Mouse (Mus musculus) hindbrain, embryonic 11.5 days (tissue): Measurements from ENCODE around the gene Ephb1. TPM values are rescaled to one million over a fixed set of nuclear protein-coding genes. Genes with fewer than 3 reads are reported as not detected.

Source experiments
- ATAC-seq: fragments of 200-750 bp; cut with Nextera tagmentation; 2 replicates; pipeline ENCODE4 v1.8.0; 2017; ENCODE audit warnings: mild to moderate bottlenecking, moderate TSS enrichment, moderate library complexity; ENCODE audit not compliant: low FRiP score
- DNase-seq: peaks from one replicate; pipeline ENCODE4 v3.0.0-alpha.2; 2015; ENCODE audit warnings: low spot score
- H3K27ac ChIP-seq: fragments of 300-500 bp; sonication (generic); 2 replicates; pipeline ENCODE4 v1.5.1; 2014; ENCODE audit warnings: mild to moderate bottlenecking, low read depth, low read length
- H3K27me3 ChIP-seq: fragments of 300-500 bp; sonication (generic); 2 replicates; pipeline ENCODE4 v1.6.1; 2014; ENCODE audit warnings: mild to moderate bottlenecking, low read length, moderate library complexity, mixed read lengths; ENCODE audit not compliant: control insufficient read depth, insufficient read depth
- H3K36me3 ChIP-seq: fragments of 300-500 bp; sonication (generic); 2 replicates; pipeline ENCODE4 v1.6.1; 2014; ENCODE audit warnings: mild to moderate bottlenecking, low read length, moderate library complexity, mixed read lengths; ENCODE audit not compliant: control insufficient read depth, insufficient read depth
- H3K4me1 ChIP-seq: fragments of 300-500 bp; sonication (generic); replicated peaks from 2 replicates; pipeline ENCODE4 v1.6.1; 2014; ENCODE audit warnings: low read length, mixed read lengths; ENCODE audit not compliant: control insufficient read depth, insufficient read depth
- H3K4me2 ChIP-seq: fragments of 300-500 bp; sonication (generic); replicated peaks from 2 replicates; pipeline ENCODE4 v1.6.1; 2014; ENCODE audit warnings: mild to moderate bottlenecking, low read depth, low read length
- H3K4me3 ChIP-seq: fragments of 300-500 bp; sonication (generic); 2 replicates; pipeline ENCODE4 v1.5.1; 2014; ENCODE audit warnings: low read depth, low read length
- H3K9ac ChIP-seq: fragments of 300-500 bp; sonication (generic); 2 replicates; pipeline ENCODE4 v1.6.1; 2014; ENCODE audit warnings: low read depth, low read length
- H3K9me3 ChIP-seq: fragments of 300-500 bp; sonication (generic); 2 replicates; pipeline ENCODE4 v1.6.1; 2016; ENCODE audit warnings: low read length; ENCODE audit not compliant: control insufficient read depth
- WGBS: fragments of 180-500 bp; shearing (Covaris S2); extraction: QIAGEN DNeasy Blood & Tissue Kit; methylation state at CpG from one replicate; pipeline ENCODE4 v1.1.7; 2014; 5-methylcytosine and 5-hydroxymethylcytosine counted together
- polyA plus RNA-seq: library from polyadenylated mRNA; unstranded; fragments of >200 nt; fragmentation: Nextera tagmentation; extraction: Ambion mirVana; gene quantifications from 2 replicates; pipeline ENCODE4 v1.2.1, GENCODE M21; 2014

Ephb1 gene
- polyA plus RNA-seq, 1 experiment from 2014 or later = 18.3 TPM

DNA sequence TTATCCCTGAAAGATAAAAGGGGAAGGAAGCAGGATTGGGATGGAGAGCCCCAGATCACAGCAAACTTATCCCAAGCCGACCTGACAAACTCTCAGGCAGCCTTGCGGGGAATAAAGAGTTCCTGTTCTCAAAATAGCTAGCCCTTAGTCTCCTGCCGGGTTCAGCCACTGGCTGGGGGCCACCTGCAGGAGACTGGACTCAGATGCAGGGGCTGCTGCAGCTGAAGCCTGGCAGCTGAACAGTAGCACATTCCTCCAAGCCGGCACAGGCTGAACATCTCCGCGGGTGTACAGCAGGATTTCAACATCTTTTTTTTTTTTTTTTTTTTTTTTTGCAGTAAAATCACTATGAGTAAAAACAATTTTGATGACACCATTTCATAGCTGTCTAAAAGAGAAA, 382.7 kb downstream of the Ephb1 start:
- no peak for ATAC-seq
- Histone ChIP-seq H3K27me3 (no peaks in the 10 kb centered on the region), H3K9me3 (no peaks in the 10 kb centered on the region), H3K9ac (no peak overlapping the region), H3K36me3 (no peaks in the 10 kb centered on the region), H3K4me3 (no peak overlapping the region), H3K4me2 (no peak overlapping the region), H3K4me1 (no peaks in the 10 kb centered on the region), H3K27ac (no peak overlapping the region)
- DNase-seq = no peak
- 38% methylated on average over 6 of the region's 6 CpGs for WGBS

DNA sequence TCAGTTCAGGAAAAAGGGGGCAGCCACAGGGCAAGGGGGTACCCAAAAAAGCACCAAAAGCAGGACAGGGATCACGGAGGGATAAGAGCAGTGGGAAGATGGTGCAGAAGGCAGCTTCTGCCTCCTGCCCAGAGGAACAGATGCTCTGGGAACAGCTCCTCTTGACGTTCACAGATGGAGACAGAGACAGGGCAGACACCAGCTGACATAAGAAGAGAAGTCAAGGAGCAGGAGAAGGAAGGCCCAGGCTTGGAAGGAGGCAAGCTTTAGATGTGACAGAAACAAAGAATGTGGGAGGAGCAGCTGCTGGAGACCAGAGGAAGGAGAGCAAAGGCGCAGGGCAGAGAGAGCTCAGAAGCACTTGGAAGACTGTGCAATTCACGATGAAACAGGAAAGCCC, 398.3 kb downstream of the Ephb1 start:
- Histone ChIP-seq H3K27ac (no peak overlapping the region), H3K4me2 (no peak overlapping the region), H3K9ac (no peak overlapping the region), H3K9me3 (no peaks in the 10 kb centered on the region), H3K4me1 (no peaks in the 10 kb centered on the region), H3K36me3 (no peaks in the 10 kb centered on the region), H3K4me3 (no peak overlapping the region), H3K27me3 (no peaks in the 10 kb centered on the region)
- ATAC-seq = no peak
- 34% methylated on average over 4 of the region's 4 CpGs for WGBS
- DNase-seq = no peak

DNA sequence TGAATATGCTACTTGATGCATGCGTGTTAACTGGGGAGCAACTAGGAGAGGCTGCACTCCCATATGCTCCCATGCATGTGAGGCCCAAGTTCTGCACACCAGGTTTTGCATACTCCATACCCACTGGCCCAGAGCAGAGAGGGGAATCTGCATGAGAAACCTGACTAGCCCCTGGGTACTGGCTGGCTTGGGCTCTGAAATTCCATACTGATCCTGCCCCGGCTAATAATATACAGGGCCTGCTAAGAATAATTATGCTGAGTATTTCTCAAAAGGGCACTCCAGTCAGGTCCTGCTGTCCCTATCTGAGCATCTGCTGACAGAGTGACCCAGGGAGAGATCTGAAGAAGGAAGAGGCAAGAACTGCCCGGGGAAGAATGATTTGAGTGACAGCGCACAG, 400.0 kb downstream of the Ephb1 start:
- DNase-seq = no peak
- no peak overlapping the region for H3K9ac ChIP-seq
- 68% methylated on average over 4 of the region's 4 CpGs for WGBS
- no peaks in the 10 kb centered on the region; the same call in 1 of the 2 replicates for H3K4me1 ChIP-seq
- no peaks in the 10 kb centered on the region for H3K36me3 ChIP-seq
- H3K4me3 ChIP-seq = no peak overlapping the region
- no peak overlapping the region for H3K4me2 ChIP-seq
- ATAC-seq = no peak
- no peaks in the 10 kb centered on the region for H3K27me3 ChIP-seq
- no peaks in the 10 kb centered on the region for H3K9me3 ChIP-seq
- no peak overlapping the region for H3K27ac ChIP-seq

DNA sequence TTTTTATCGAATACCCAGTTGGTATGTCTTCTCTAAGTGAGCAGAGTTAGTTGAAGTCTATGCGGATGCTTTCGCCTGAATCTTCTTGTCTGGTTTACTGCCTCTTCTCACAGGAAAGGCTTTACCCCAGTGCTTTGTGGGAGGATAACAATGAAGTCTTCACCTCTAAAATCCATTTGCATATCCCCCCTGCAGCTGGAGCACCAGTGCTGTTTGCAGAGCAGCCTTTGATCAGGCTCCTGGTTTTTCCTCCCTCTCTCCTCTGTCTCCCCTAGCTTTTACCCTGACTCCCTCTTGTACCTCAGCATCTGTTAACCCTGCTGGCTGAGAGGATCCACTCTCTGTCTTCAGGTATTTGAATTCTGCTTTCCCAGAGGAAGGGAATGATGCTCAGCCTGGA, 404.4 kb downstream of the Ephb1 start:
- DNase-seq = peak; percentile 17
- Histone ChIP-seq H3K4me3 (no peak overlapping the region), H3K27ac (peak overlapping the region; percentile 25; the same call in 1 of the 2 replicates), H3K4me1 (no peaks in the 10 kb centered on the region; the same call in 1 of the 2 replicates), H3K9ac (0 out of 2 replicates have a peak overlapping the region, but pooled peaks have one; percentile 1), H3K9me3 (no peaks in the 10 kb centered on the region), H3K27me3 (no peaks in the 10 kb centered on the region), H3K4me2 (no peak overlapping the region), H3K36me3 (no peaks in the 10 kb centered on the region)
- WGBS = 13% methylated on average over 3 of the region's 3 CpGs
- no peak for ATAC-seq

DNA sequence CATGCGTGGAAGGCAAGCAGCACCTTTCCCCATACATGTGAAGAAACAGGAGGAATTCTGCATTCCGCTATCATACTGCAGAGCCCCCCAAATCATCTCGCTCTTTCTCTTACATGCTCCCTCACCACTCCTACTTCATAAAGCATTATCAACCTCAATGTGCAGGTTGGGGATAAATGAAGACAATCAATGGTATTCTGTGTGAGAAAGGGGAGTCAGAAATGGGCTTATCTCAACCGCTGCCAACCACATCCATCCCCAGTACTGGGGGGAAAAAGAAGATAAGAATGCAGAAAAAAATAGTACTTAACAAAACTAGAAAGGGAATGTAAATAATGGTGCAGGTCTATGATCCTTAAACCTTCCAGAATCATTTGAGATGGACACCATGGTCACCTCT, 408.7 kb downstream of the Ephb1 start:
- H3K4me1 ChIP-seq = no peaks in the 10 kb centered on the region; the same call in 1 of the 2 replicates
- 90% methylated on average over 4 of the region's 4 CpGs for WGBS
- no peak overlapping the region for H3K27ac ChIP-seq
- no peaks in the 10 kb centered on the region for H3K9me3 ChIP-seq
- no peaks in the 10 kb centered on the region for H3K27me3 ChIP-seq
- H3K4me2 ChIP-seq = no peak overlapping the region
- DNase-seq (no peak), ATAC-seq (no peak)
- no peak overlapping the region for H3K9ac ChIP-seq
- H3K36me3 ChIP-seq = no peaks in the 10 kb centered on the region
- no peak overlapping the region for H3K4me3 ChIP-seq

DNA sequence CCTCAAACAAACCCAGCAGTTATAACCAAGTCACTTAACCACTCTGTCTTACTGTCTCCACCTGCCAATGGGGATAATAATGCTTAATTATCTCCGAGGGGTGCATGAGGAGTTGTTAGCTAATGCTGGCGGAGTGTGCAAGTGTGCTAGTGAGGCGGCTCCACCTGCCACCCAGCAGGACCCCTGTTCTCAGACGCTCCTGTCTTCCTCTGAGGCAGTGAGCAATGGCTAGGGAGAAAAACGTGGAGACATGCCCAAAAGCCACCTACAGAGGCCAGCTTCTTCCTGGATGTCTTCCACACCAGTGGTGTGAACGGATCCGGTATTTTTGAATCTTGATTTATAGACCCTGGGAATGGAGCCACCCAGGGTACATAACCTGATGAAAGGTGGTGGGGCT, 409.2 kb downstream of the Ephb1 start:
- Histone ChIP-seq H3K4me2 (no peak overlapping the region), H3K36me3 (no peaks in the 10 kb centered on the region), H3K4me1 (no peaks in the 10 kb centered on the region; the same call in 1 of the 2 replicates), H3K4me3 (no peak overlapping the region), H3K9me3 (no peaks in the 10 kb centered on the region), H3K9ac (no peak overlapping the region), H3K27me3 (no peaks in the 10 kb centered on the region), H3K27ac (no peak overlapping the region)
- 53% methylated on average over 7 of the region's 7 CpGs for WGBS
- ATAC-seq (no peak), DNase-seq (no peak)

DNA sequence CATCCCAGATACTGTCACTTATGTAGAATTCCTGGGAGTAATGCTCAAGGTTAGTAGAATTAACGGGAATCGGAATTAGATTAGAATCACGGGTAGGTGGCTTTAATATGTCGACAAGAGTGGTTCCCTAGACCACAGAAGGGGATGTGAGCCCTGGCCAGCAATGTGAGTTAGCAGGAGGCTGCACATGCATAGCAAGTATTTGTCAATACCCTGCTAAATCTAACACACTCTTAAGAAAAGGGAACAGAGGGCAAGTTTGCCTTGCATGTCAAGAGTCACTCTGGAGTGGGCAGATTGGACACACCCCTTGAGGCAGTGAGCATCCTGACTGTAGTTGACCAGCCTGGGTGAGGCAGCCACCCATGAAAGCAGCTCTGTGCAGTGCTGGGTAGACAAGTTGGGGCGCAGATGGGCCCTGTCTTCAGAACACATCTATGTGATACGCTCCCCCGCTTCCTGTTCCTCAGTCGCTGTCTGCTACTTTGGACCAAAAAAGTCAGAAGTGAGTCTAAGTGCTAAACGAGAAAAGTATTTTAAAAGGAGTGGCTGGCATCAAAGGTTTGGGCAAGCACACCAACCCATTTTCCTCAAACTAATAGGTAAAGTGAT, 412.3 kb downstream of the Ephb1 start:
- Histone ChIP-seq H3K4me1 (no peaks in the 10 kb centered on the region), H3K27me3 (no peaks in the 10 kb centered on the region), H3K27ac (no peak overlapping the region), H3K4me3 (no peak overlapping the region), H3K36me3 (no peaks in the 10 kb centered on the region), H3K9ac (no peak overlapping the region), H3K9me3 (no peaks in the 10 kb centered on the region), H3K4me2 (no peak overlapping the region)
- ATAC-seq = no peak
- no peak for DNase-seq
- 91% methylated on average over 9 of the region's 9 CpGs for WGBS

DNA sequence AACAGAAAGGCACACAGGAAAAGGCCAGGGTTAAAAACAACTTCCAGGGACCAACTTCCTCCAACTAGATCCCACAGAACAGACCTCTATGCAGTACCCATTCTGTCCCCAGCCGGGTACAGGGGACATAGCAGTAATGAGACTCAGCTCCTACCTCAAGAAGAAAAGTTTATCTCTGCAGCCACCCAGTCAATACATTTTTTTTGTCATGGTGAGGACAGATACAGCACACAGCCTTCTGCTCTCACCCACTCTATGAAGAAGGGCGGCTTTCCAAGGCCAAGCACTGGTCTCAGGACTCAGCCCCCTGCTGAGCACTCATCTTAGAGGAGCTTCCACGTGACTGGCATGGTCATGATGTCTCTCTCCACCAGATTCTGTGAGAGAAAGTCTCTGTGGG, 414.3 kb downstream of the Ephb1 start:
- H3K4me2 ChIP-seq = no peak overlapping the region
- 69% methylated on average over 3 of the region's 3 CpGs for WGBS
- DNase-seq (no peak), ATAC-seq (no peak)
- H3K36me3 ChIP-seq = no peaks in the 10 kb centered on the region
- H3K4me1 ChIP-seq = no peaks in the 10 kb centered on the region
- H3K4me3 ChIP-seq = no peak overlapping the region
- H3K9ac ChIP-seq = no peak overlapping the region
- H3K27me3 ChIP-seq = no peaks in the 10 kb centered on the region
- no peak overlapping the region for H3K27ac ChIP-seq
- H3K9me3 ChIP-seq = no peaks in the 10 kb centered on the region

- Histone ChIP-seq H3K4me3 (no peak overlapping the region), H3K27me3 (no peaks in the 10 kb centered on the region), H3K4me1 (no peaks in the 10 kb centered on the region), H3K9me3 (no peaks in the 10 kb centered on the region), H3K36me3 (no peaks in the 10 kb centered on the region), H3K27ac (no peak overlapping the region), H3K9ac (no peak overlapping the region), H3K4me2 (no peak overlapping the region)
- ATAC-seq (no peak), DNase-seq (no peak)
- WGBS = 50% methylated on average over 5 of the region's 5 CpGs
Measured at GRCm38 (mm10) chr9:101939006-101939405, 415.5 kb downstream of the Ephb1 start.
